Mouse (Mus musculus) stomach, embryonic 15.5 days (tissue): ENCODE data around the gene Hnf4a. TPM values are rescaled to one million over a fixed set of nuclear protein-coding genes. Genes with fewer than 3 reads are reported as not detected.
A peak's percentile ranks its signal among the peaks of the same experiment; 100 is the strongest.
"Not testable (repeated sequence)": the region's sequence is repeated elsewhere in the genome, so short reads cannot be mapped to it uniquely, and the experiment has no call there.

Experiments used
- ATAC-seq: fragments of 200-750 bp; cut with Nextera tagmentation; 2 replicates; pipeline ENCODE4 v1.8.0; 2017; ENCODE audit warnings: low read depth, moderate number of reproducible peaks, moderate TSS enrichment; ENCODE audit not compliant: insufficient read depth, low FRiP score
- H3K27ac ChIP-seq: fragments of 300-500 bp; sonication (generic); 2 replicates; pipeline ENCODE4 v1.5.1; 2015; ENCODE audit warnings: mild to moderate bottlenecking, inconsistent platforms
- H3K27me3 ChIP-seq: fragments of 300-500 bp; sonication (generic); replicated peaks from 2 replicates; pipeline ENCODE4 v1.6.1; 2015; ENCODE audit warnings: inconsistent platforms
- H3K36me3 ChIP-seq: fragments of 300-500 bp; sonication (generic); 2 replicates; pipeline ENCODE4 v1.6.1; 2015; ENCODE audit warnings: inconsistent platforms
- H3K4me1 ChIP-seq: fragments of 300-500 bp; sonication (generic); 2 replicates; pipeline ENCODE4 v1.6.1; 2015; ENCODE audit warnings: inconsistent platforms
- H3K4me2 ChIP-seq: fragments of 300-500 bp; sonication (generic); 2 replicates; pipeline ENCODE4 v1.6.1; 2015; ENCODE audit warnings: mild to moderate bottlenecking, inconsistent platforms
- H3K4me3 ChIP-seq: fragments of 300-500 bp; sonication (generic); replicated peaks from 2 replicates; pipeline ENCODE4 v1.5.1; 2015; ENCODE audit warnings: inconsistent platforms
- H3K9ac ChIP-seq: fragments of 300-500 bp; sonication (generic); 2 replicates; pipeline ENCODE4 v1.6.1; 2015; ENCODE audit warnings: inconsistent platforms
- H3K9me3 ChIP-seq: fragments of 300-500 bp; sonication (generic); 2 replicates; pipeline ENCODE4 v1.6.1; 2016; ENCODE audit warnings: inconsistent platforms
- WGBS: fragments of 180-500 bp; shearing (Covaris S2); methylation state at CpG from one replicate; pipeline ENCODE4 v1.1.7; 2015; 5-methylcytosine and 5-hydroxymethylcytosine counted together
- polyA plus RNA-seq: library from polyadenylated mRNA; unstranded; fragments of >200 nt; fragmentation: Nextera tagmentation; extraction: Ambion mirVana; gene quantifications from 2 replicates; pipeline ENCODE4 v1.2.1, GENCODE M21; 2015

The Hnf4a gene
- polyA plus RNA-seq, 1 experiment from 2014 or later: 33.6 TPM

- Histone ChIP-seq H3K4me2 (no peak overlapping the region), H3K4me1 (no peaks in the 10 kb centered on the region), H3K27me3 (no peaks in the 10 kb centered on the region), H3K4me3 (no peak overlapping the region), H3K9me3 (no peaks in the 10 kb centered on the region), H3K27ac (no peak overlapping the region), H3K36me3 (peaks cover 63% of the 10 kb centered on the region), H3K9ac (no peak overlapping the region)
- 85% methylated on average over 4 of the region's 4 CpGs for WGBS
- no peak for ATAC-seq
Measured at GRCm38 (mm10) chr2:163615906-163616651, 109.5 kb downstream of the Hnf4a start.

GRCm38 (mm10) chr2:163616652-163617227, 110.1 kb downstream of the Hnf4a start:
- H3K4me2 ChIP-seq: no peak overlapping the region
- no peaks in the 10 kb centered on the region for H3K9me3 ChIP-seq
- WGBS: 80% methylated on average over 3 of the region's 3 CpGs
- H3K27ac ChIP-seq: no peak overlapping the region
- H3K36me3 ChIP-seq: peaks cover 67% of the 10 kb centered on the region
- H3K9ac ChIP-seq: no peak overlapping the region
- no peaks in the 10 kb centered on the region for H3K27me3 ChIP-seq
- H3K4me1 ChIP-seq: no peaks in the 10 kb centered on the region
- no peak for ATAC-seq
- no peak overlapping the region for H3K4me3 ChIP-seq

- H3K4me1 ChIP-seq: no peaks in the 10 kb centered on the region
- peaks cover 64% of the 10 kb centered on the region for H3K36me3 ChIP-seq
- 78% methylated on average over 3 of the region's 3 CpGs for WGBS
- H3K9me3 ChIP-seq: no peaks in the 10 kb centered on the region
- H3K27ac ChIP-seq: no peak overlapping the region
- ATAC-seq: no peak
- no peak overlapping the region for H3K4me3 ChIP-seq
- no peak overlapping the region for H3K4me2 ChIP-seq
- no peak overlapping the region for H3K9ac ChIP-seq
- no peaks in the 10 kb centered on the region for H3K27me3 ChIP-seq
Measured at GRCm38 (mm10) chr2:163617232-163617863, 110.7 kb downstream of the Hnf4a start.

GRCm38 (mm10) chr2:163617874-163618273, 111.3 kb downstream of the Hnf4a start:
- Histone ChIP-seq H3K36me3 (peaks cover 62% of the 10 kb centered on the region), H3K27ac (no peak overlapping the region), H3K27me3 (no peaks in the 10 kb centered on the region), H3K9me3 (no peaks in the 10 kb centered on the region), H3K4me2 (no peak overlapping the region), H3K4me3 (no peak overlapping the region), H3K9ac (no peak overlapping the region), H3K4me1 (no peaks in the 10 kb centered on the region)
- 88% methylated on average over 4 of the region's 4 CpGs for WGBS
- ATAC-seq: no peak

GRCm38 (mm10) chr2:163620451-163620850, 113.8 kb downstream of the Hnf4a start:
- H3K9ac ChIP-seq: no peak overlapping the region
- no peak overlapping the region for H3K27ac ChIP-seq
- no peaks in the 10 kb centered on the region for H3K9me3 ChIP-seq
- no peak overlapping the region for H3K4me3 ChIP-seq
- no peaks in the 10 kb centered on the region for H3K4me1 ChIP-seq
- H3K36me3 ChIP-seq: peaks cover 43% of the 10 kb centered on the region
- H3K4me2 ChIP-seq: no peak overlapping the region
- peak; percentile 61; the same call in 1 of the 2 replicates for ATAC-seq
- WGBS: 65% methylated on average over 8 of the region's 8 CpGs
- no peaks in the 10 kb centered on the region for H3K27me3 ChIP-seq

- 93% methylated on average over 3 of the region's 3 CpGs for WGBS
- H3K4me1 ChIP-seq, H3K9ac ChIP-seq, H3K27ac ChIP-seq, H3K9me3 ChIP-seq, H3K4me3 ChIP-seq, ATAC-seq, H3K4me2 ChIP-seq, H3K27me3 ChIP-seq: not testable (repeated sequence)
- peaks cover 45% of the 10 kb centered on the region for H3K36me3 ChIP-seq
Measured at GRCm38 (mm10) chr2:163621401-163621800, 114.8 kb downstream of the Hnf4a start.

Other genes with a start within 250 kb of the Hnf4a start
- 12.7 and 13.1 TPM in 2 replicates for gene Jph2, start 108.8 kb upstream of the Hnf4a start, polyA plus RNA-seq
- gene Oser1, start 82.1 kb upstream of the Hnf4a start, polyA plus RNA-seq: 79.1 and 84.6 TPM in 2 replicates
- 5.8 and 6.3 TPM in 2 replicates for gene Gdap1l1, start 68.3 kb upstream of the Hnf4a start, polyA plus RNA-seq
- 10.8 TPM in 2 replicates for gene Fitm2, start 34.2 kb upstream of the Hnf4a start, polyA plus RNA-seq
- gene R3hdml, start 14.5 kb upstream of the Hnf4a start, polyA plus RNA-seq: 0.19 TPM in 1 of 2 replicates, not detected in the other
- 26.2 and 26.9 TPM in 2 replicates for gene Ttpal, start 95.5 kb downstream of the Hnf4a start, polyA plus RNA-seq
- gene Serinc3, start 138.3 kb downstream of the Hnf4a start, polyA plus RNA-seq: 46.3 and 49.1 TPM in 2 replicates
- gene Pkig, start 151.6 kb downstream of the Hnf4a start, polyA plus RNA-seq: 105 and 117 TPM in 2 replicates
- 6.1 and 6.4 TPM in 2 replicates for gene Ada, start 243.4 kb downstream of the Hnf4a start, polyA plus RNA-seq